Mouse (Mus musculus) B cell, adult 62 days (primary cell): ENCODE results near the gene Map2k6. TPM values are rescaled to one million over a fixed set of nuclear protein-coding genes. Genes with fewer than 3 reads are reported as not detected.

Experiments used
- total RNA-seq: library from RNA; stranded (reverse); gene quantifications from 4 replicates; pipeline ENCODE4 v1.2.4, GENCODE M21; 2023

Map2k6 gene
- 15.1 to 18.4 TPM (median 16.8 TPM) in 4 replicates for total RNA-seq

DNA sequence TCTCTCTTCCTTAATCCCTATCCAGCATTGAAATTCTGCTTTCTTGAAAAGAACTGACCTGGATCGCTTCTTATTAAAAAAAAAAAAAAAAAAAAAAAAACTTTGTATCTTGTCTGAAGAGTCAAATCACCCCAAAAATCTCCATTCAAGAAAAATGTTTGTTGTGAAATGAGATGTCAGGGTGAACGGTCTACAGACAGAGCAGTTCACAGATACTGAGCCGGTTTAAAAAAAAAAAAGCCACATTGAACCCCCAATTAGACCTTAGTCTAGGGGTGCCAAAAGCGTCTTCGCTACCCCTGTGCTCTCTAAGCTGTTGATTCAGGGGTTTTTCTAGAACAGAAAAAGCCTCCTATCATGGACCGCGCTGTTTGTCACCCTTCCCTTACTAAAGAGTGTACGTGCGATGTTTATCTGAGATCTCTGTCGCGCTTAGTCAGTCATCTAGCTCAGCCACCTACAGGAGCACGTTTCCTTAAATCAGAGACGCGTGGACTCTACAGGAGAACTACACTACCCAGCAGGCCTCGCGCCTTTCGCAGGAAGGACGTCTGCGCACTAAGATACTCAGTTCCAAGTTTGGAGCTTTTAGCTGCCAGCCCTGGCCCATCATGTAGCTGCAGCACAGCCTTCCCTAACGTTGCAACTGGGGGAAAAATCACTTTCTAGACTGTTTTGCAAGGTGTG lies at the start of gene Map2k6:
Gene Map2k6, plus strand, starts transcription at position 570 of the 687 bp plus-strand sequence.

Other genes with a start within 250 kb of the Map2k6 start
- 0.20 to 0.30 TPM (median 0.25 TPM) in 4 replicates for gene Abca9, start 230.9 kb upstream of the Map2k6 start, total RNA-seq
- gene Abca6, start 147.3 kb upstream of the Map2k6 start, total RNA-seq: 0.38 to 0.69 TPM (median 0.42 TPM) in 4 replicates
- 5.5 to 8.0 TPM (median 7.2 TPM) in 4 replicates for gene Abca5, start 61.4 kb upstream of the Map2k6 start, total RNA-seq